Mouse (Mus musculus) lung, postnatal 0 days (tissue): ENCODE data around the gene Btg2.
A peak's percentile ranks its signal among the peaks of the same experiment; 100 is the strongest.

Experiments used
- CTCF ChIP-seq: IDR thresholded peaks from 2 replicates; pipeline ENCODE4 v1.5.1; 2016; ENCODE audit warnings: antibody characterized with exemption, mild to moderate bottlenecking
- EP300 ChIP-seq: IDR thresholded peaks from 2 replicates; pipeline ENCODE4 v1.6.1; 2016; ENCODE audit warnings: antibody characterized with exemption, mild to moderate bottlenecking, control low read depth

- TF ChIP-seq CTCF (peak; percentile 98), EP300 (no peak)
These were observed 30.2 kb downstream of the Btg2 start for GRCm38 (mm10) chr1:134048759-134049158.
